Mouse (Mus musculus): ENCODE data around the gene Gm49361. TPM values are rescaled to one million over a fixed set of nuclear protein-coding genes. Genes with fewer than 3 reads are reported as not detected.
"Not testable (repeated sequence)": the region's sequence is repeated elsewhere in the genome, so short reads cannot be mapped to it uniquely, and the experiment has no call there.

The Gm49361 gene
- polyA plus RNA-seq, 1 experiment from 2014 or later, result not detected

DNA sequence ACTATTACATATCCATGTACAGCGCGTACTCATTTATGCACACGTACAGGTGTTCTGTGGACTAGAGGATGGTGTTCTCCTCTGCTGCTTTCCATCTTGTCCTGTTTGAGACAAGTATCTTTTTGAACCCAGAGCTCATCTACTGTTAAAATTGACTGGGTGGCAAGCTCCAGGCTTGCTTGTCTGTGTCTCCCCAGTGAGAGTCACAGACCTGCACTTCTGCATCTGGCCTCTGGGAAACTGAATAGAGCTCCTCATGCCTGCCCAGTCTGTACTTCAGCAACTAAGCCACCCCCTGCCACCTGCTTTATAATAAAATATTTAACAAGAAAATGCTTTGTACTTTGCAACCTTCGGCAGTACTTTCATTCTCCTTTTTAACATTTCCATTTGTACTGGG lies 87.6 kb downstream of the Gm49361 start:
- Histone ChIP-seq H3K4me2 (no peak overlapping the region), H3K4me1 (peaks cover 5% of the 10 kb centered on the region), H3K9ac (no peak overlapping the region), H3K27ac (replicated peaks) (no peak overlapping the region), H3K27me3 (replicated peaks) (no peaks in the 10 kb centered on the region), H3K4me3 (no peak overlapping the region), H3K9me3 (no peaks in the 10 kb centered on the region), H3K36me3 (no peaks in the 10 kb centered on the region; the same call in 1 of the 2 replicates)
- 98% methylated on average over 4 of the region's 4 CpGs for WGBS
- no peak; the same call in 1 of the 2 replicates for ATAC-seq (ENCODE audit: extremely low read depth, insufficient number of reproducible peaks, low FRiP score, low TSS enrichment)

GRCm38 (mm10) chr14:57657500-57657899 lies 88.4 kb downstream of the Gm49361 start:
- H3K27me3 ChIP-seq (replicated peaks), result no peaks in the 10 kb centered on the region
- H3K4me2 ChIP-seq, result no peak overlapping the region

DNA sequence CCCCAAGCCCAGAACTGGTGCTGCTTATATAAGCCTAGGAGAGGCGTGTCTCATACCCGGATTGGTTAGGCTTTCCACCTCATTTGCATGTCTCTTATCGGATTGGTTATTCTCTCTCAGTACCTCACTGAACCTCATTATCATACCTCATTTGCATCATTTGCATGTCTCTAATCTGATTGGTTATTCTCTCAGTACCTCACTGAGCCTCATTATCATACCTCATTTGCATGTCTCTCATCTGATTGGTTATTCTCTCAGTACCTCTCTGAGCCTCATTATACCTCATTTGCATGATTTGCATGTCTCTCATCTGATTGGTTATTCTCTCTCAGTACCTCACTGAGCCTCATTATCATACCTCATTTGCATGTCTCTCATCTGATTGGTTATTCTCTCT lies 89.4 kb downstream of the Gm49361 start:
- H3K36me3 ChIP-seq; H3K4me2 ChIP-seq; H3K4me3 ChIP-seq; H3K9ac ChIP-seq; H3K27ac ChIP-seq (replicated peaks); H3K9me3 ChIP-seq; ATAC-seq (ENCODE audit: extremely low read depth, insufficient number of reproducible peaks, low FRiP score, low TSS enrichment); H3K27me3 ChIP-seq (replicated peaks): not testable (repeated sequence)
- H3K4me1 ChIP-seq, result peaks cover 12% of the 10 kb centered on the region
- 90% methylated on average over 3 of the region's 3 CpGs for WGBS

More at GRCm38 (mm10) chr14:57657500-57657899, 88.4 kb downstream of the Gm49361 start:
- H3K4me1 ChIP-seq, result peaks cover 7% of the 10 kb centered on the region
- no peaks in the 10 kb centered on the region; the same call in 1 of the 2 replicates for H3K36me3 ChIP-seq
- H3K4me3 ChIP-seq, result no peak overlapping the region
- WGBS, result 87% methylated on average over 2 of the region's 2 CpGs
- H3K9ac ChIP-seq, result no peak overlapping the region
- H3K9me3 ChIP-seq, result no peaks in the 10 kb centered on the region
- no peak overlapping the region for H3K27ac ChIP-seq (replicated peaks)
- ATAC-seq (ENCODE audit: extremely low read depth, insufficient number of reproducible peaks, low FRiP score, low TSS enrichment), result no peak

DNA sequence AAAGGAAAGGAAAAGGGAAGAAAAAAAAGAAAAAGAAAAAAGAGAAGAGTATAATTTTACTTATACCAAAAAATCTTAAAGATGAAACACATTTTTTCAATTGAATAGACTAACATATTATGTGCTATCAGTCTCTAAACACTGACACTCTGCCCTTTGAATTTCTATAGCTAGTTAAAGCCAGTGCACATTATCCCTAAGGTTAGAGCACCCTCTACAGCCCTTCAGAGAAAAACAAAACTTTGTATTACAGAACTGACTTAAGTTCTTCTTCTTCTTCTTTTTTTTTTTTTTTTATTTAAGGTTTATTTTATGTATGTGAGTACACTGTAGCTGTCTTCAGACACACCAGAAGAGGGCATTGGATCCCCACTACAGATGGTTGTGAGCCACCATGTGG lies 96.4 kb downstream of the Gm49361 start:
- Histone ChIP-seq H3K9ac (no peak overlapping the region), H3K9me3 (no peaks in the 10 kb centered on the region), H3K4me3 (no peak overlapping the region), H3K4me2 (no peak overlapping the region), H3K36me3 (peaks cover 3% of the 10 kb centered on the region; the same call in 1 of the 2 replicates), H3K4me1 (peaks cover 25% of the 10 kb centered on the region), H3K27ac (replicated peaks) (no peak overlapping the region), H3K27me3 (replicated peaks) (no peaks in the 10 kb centered on the region)
- ATAC-seq (ENCODE audit: extremely low read depth, insufficient number of reproducible peaks, low FRiP score, low TSS enrichment), result no peak

DNA sequence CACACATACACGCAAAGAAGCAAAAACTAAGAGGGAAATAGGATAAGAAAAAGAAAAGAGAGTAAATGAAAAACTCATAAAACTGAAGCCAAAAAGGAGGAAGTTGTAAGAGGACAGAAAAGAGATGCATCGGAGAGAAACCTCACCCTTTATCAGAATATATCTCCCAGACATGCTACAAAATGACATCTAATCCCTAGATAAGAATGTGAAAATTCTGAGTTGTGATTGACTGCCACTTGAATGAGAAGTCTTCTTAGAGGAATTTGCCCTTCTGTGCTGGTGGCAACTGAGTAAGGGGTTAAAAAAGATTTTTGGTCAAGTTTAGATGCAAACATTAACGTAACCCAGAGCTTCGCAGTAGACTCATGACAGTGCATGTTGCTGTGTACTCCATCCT lies 99.7 kb downstream of the Gm49361 start:
- WGBS, result 80% methylated on average over 4 of the region's 4 CpGs
- no peaks in the 10 kb centered on the region for H3K27me3 ChIP-seq (replicated peaks)
- no peak for ATAC-seq (ENCODE audit: extremely low read depth, insufficient number of reproducible peaks, low FRiP score, low TSS enrichment)

GRCm38 (mm10) chr14:57639153-57639552 lies 106.8 kb downstream of the Gm49361 start:
- Histone ChIP-seq H3K27me3 (replicated peaks) (0 out of 2 replicates have a peak, but pooled peaks cover 2% of the 10 kb centered on the region), H3K27ac (replicated peaks) (peak overlapping the region; percentile 62), H3K36me3 (peaks cover 25% of the 10 kb centered on the region), H3K4me2 (no peak overlapping the region), H3K9me3 (no peaks in the 10 kb centered on the region), H3K4me3 (no peak overlapping the region), H3K9ac (no peak overlapping the region), H3K4me1 (peaks cover 16% of the 10 kb centered on the region)
- ATAC-seq (ENCODE audit: extremely low read depth, insufficient number of reproducible peaks, low FRiP score, low TSS enrichment), result no peak
- WGBS, result 86% methylated on average over 3 of the region's 3 CpGs

More for the DNA sequence above, 99.7 kb downstream of the Gm49361 start:
- Histone ChIP-seq H3K9ac (no peak overlapping the region), H3K27ac (replicated peaks) (no peak overlapping the region), H3K9me3 (no peaks in the 10 kb centered on the region), H3K4me1 (peaks cover 14% of the 10 kb centered on the region), H3K4me3 (no peak overlapping the region), H3K36me3 (peaks cover 17% of the 10 kb centered on the region), H3K4me2 (no peak overlapping the region)

DNA sequence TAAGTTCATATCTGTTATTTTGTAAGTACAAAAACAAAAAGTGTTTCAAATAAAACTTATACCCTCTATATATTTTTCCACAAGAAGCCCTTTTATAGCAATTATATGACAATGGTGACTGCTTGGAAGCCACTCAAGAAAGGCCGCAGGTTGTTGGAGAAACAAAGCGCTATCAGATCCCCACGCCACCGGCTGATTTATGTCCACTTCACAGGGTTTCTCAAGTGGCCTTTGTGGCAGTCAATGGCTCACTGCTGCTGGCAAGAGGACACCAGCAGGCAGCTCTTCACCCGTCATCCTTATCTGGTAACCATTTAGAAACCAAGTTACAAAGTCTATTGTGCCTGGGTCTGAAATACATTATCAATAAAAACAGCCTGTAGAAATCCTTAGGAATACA lies 111.8 kb downstream of the Gm49361 start:
- peaks cover 30% of the 10 kb centered on the region for H3K4me1 ChIP-seq
- H3K9ac ChIP-seq, result no peak overlapping the region
- WGBS, result 29% methylated on average over 5 of the region's 5 CpGs
- no peak overlapping the region for H3K4me3 ChIP-seq
- H3K36me3 ChIP-seq, result peaks cover 7% of the 10 kb centered on the region
- H3K27ac ChIP-seq (replicated peaks), result no peak overlapping the region
- 0 out of 2 replicates have a peak, but pooled peaks cover 2% of the 10 kb centered on the region for H3K27me3 ChIP-seq (replicated peaks)
- ATAC-seq (ENCODE audit: extremely low read depth, insufficient number of reproducible peaks, low FRiP score, low TSS enrichment), result no peak
- H3K9me3 ChIP-seq, result no peaks in the 10 kb centered on the region
- no peak overlapping the region for H3K4me2 ChIP-seq

GRCm38 (mm10) chr14:57629595-57629994 lies 116.3 kb downstream of the Gm49361 start:
- no peaks in the 10 kb centered on the region for H3K27me3 ChIP-seq (replicated peaks)
- no peak overlapping the region for H3K9ac ChIP-seq
- H3K9me3 ChIP-seq, result no peaks in the 10 kb centered on the region
- WGBS, result 43% methylated on average over 4 of the region's 4 CpGs
- H3K4me3 ChIP-seq, result no peak overlapping the region
- H3K4me2 ChIP-seq, result no peak overlapping the region
- H3K36me3 ChIP-seq, result peaks cover 44% of the 10 kb centered on the region
- no peak overlapping the region for H3K27ac ChIP-seq (replicated peaks)
- H3K4me1 ChIP-seq, result peaks cover 24% of the 10 kb centered on the region
- no peak for ATAC-seq (ENCODE audit: extremely low read depth, insufficient number of reproducible peaks, low FRiP score, low TSS enrichment)

- Histone ChIP-seq H3K9ac (no peak overlapping the region), H3K9me3 (no peaks in the 10 kb centered on the region), H3K4me3 (no peak overlapping the region), H3K4me1 (peaks cover 9% of the 10 kb centered on the region), H3K36me3 (peaks cover 47% of the 10 kb centered on the region), H3K27ac (replicated peaks) (no peak overlapping the region), H3K27me3 (replicated peaks) (no peaks in the 10 kb centered on the region), H3K4me2 (no peak overlapping the region)
- no peak for ATAC-seq (ENCODE audit: extremely low read depth, insufficient number of reproducible peaks, low FRiP score, low TSS enrichment)
- WGBS, result 72% methylated on average over 3 of the region's 3 CpGs
Observed at GRCm38 (mm10) chr14:57622934-57623333, 123.0 kb downstream of the Gm49361 start.

DNA sequence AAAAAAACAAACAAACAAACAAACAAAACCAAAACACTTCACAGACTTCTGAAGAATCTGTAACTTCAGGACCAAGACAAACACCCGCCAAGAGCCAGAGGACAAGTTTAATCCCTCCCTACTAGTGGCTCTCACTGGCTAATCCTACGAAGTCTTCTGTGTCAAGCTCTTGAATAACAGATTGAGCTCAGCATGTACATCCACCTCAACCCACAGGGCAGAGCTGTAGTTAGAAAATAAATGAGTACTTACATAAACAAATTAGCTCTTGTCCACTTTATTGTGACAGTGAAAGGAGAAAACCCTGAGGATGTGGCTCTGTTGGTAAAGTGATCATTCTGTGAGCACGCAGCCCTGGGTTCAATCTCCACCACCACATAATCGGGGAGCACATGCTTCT lies 124.2 kb downstream of the Gm49361 start:
- Histone ChIP-seq H3K27me3 (replicated peaks) (no peaks in the 10 kb centered on the region), H3K36me3 (peaks cover 35% of the 10 kb centered on the region), H3K4me3 (no peak overlapping the region), H3K9ac (no peak overlapping the region), H3K27ac (replicated peaks) (no peak overlapping the region), H3K9me3 (no peaks in the 10 kb centered on the region), H3K4me1 (peaks cover 12% of the 10 kb centered on the region), H3K4me2 (no peak overlapping the region)
- 78% methylated on average over 4 of the region's 4 CpGs for WGBS
- no peak for ATAC-seq (ENCODE audit: extremely low read depth, insufficient number of reproducible peaks, low FRiP score, low TSS enrichment)

GRCm38 (mm10) chr14:57620598-57621236 lies 125.2 kb downstream of the Gm49361 start:
- Histone ChIP-seq H3K27me3 (replicated peaks) (no peaks in the 10 kb centered on the region), H3K4me3 (no peak overlapping the region), H3K36me3 (peaks cover 28% of the 10 kb centered on the region), H3K4me2 (no peak overlapping the region), H3K9ac (no peak overlapping the region), H3K27ac (replicated peaks) (no peak overlapping the region), H3K9me3 (no peaks in the 10 kb centered on the region), H3K4me1 (peaks cover 12% of the 10 kb centered on the region)
- no peak for ATAC-seq (ENCODE audit: extremely low read depth, insufficient number of reproducible peaks, low FRiP score, low TSS enrichment)
- 67% methylated on average over 4 of the region's 4 CpGs for WGBS

- Histone ChIP-seq H3K36me3 (peaks cover 20% of the 10 kb centered on the region; the same call in 1 of the 2 replicates), H3K27me3 (replicated peaks) (no peaks in the 10 kb centered on the region), H3K27ac (replicated peaks) (no peak overlapping the region), H3K4me2 (no peak overlapping the region), H3K4me3 (no peak overlapping the region), H3K9ac (no peak overlapping the region), H3K4me1 (peaks cover 12% of the 10 kb centered on the region), H3K9me3 (no peaks in the 10 kb centered on the region)
- 54% methylated on average over 2 of the region's 2 CpGs for WGBS
- no peak for ATAC-seq (ENCODE audit: extremely low read depth, insufficient number of reproducible peaks, low FRiP score, low TSS enrichment)
Observed at GRCm38 (mm10) chr14:57619487-57619886, 126.4 kb downstream of the Gm49361 start.
